Mouse (Mus musculus): ENCODE results near the gene R3hdm2.
A peak's percentile ranks its signal among the peaks of the same experiment; 100 is the strongest.

The R3hdm2 gene

DNA sequence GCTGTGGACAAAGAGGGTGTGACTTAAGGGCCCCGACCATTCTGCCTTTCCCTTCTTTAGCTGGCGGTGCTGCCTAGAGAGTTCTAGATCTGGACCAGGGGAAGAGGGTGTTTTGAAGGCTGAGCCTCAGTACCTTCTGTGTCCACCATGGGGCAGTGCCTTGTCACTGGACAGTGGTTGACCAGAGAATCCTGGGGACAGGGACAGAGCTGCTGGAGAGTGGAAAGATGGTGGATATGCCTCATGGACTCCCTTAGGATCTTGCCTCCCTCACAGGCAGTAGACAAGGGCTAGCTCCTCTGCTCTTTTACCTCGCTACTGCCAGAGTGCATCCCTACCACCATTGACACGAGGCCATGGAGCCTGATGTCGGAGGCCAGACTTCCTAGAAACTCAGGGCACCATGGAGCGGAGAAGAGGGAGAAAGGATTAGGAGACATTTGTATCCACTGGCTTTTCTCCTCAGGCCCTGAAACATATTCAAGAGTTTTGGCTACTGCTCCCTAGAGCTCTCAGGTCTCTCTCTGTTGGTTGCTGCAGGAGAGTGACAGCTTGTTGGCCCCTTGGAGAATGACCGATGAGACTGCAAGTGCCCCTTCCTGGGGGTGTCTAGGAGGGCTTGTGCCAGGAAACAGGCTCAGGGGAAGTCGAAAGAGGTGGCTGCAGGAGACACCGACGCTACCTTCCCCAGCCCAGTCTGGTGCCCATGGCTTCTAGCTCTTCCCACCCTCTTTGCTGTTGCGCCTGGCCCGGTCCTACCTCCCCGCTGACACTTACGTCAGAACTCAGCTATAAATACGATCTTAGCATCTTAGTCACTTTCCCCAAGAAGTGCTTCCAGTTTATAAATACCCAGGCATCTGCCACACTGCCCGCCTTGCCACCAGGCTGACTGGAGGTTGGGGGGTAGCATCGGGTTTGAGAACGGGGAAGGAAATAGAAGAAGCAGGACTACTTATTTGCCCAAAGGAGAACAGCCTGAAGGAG lies 25.9 kb upstream of the R3hdm2 start, which contains the start of gene Inhbe:
TSS of gene Inhbe (minus strand) at position 503 of the 987 bp plus-strand sequence.
- DNase-seq: no peak

DNA sequence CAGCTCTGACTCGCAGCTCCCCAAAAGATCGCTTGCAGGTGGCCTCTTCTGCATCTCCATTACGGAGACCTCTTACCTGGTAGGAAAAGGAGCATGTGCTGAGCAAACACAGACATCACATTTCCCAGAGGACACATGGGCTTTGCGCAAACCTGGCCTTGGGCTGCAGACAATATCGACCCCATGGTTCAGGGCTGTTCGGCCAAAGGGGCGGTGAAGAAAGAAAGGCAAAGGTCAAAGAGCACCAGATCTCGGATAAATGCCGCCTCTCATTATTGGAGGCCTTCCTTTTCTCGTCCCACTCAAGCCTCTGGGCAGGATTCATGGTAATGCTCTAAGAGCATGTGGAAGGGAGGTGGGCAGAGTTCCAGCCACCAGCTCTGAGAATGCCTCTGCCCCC lies 24.8 kb upstream of the R3hdm2 start:
- no peak for DNase-seq

DNA sequence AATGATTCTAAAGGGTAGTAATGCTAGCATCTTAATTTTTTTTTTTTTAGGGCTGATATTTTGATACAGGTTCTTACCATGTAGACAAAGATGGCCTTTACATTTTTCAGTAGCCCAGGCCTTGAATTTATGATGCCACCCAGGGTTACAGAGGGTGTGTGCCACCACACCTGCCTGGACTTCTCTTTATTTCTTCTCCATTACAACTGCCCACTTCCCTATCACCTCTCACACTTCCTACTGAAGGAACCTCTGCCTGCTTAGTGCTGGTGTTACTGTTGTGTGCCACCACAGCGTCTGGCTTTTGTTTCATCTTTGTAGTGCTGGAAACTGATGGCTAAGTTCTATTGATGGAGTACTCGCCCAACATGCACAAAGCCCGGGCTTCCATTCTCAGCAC lies 19.4 kb upstream of the R3hdm2 start:
- DNase-seq: no peak

DNA sequence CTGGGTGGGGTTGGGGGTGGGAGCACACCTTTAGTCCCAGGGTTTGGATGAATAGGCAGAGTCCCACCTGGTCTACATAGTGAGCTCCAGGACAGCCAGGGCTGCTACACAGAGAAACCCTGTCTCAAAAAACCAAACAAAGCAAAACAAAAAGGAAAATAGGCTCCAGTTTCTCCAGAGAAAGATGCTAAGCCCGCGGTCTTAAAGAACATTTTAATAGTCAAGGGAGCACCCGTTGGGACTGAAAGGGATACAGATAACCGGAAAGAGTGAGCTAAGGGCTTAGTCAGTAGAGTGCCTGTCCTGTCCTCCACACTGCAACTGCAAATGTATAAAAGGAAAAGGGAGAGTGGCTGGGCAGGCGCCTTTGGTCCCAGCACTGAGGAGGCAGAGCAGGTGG lies 13.0 kb upstream of the R3hdm2 start:
- DNase-seq: no peak

DNA sequence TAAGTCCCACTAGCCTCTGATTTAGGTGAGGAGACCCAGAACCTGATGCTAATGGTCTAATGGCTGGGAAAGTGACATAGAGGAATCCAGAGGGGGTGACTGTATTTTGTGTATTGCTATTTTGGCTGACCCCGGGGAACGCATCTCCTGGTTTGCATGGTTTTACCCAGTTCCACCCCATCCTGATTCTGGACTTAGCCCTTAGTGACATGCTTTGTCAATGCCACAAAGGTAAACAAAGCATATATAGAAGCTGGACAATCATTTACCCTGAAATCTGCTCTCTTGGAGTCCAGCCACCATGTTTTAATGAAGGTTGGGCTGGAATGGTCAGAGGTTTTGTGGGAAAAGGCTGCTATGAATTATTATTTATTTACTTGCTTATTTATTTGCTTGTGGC lies 11.9 kb upstream of the R3hdm2 start:
- no peak for DNase-seq

DNA sequence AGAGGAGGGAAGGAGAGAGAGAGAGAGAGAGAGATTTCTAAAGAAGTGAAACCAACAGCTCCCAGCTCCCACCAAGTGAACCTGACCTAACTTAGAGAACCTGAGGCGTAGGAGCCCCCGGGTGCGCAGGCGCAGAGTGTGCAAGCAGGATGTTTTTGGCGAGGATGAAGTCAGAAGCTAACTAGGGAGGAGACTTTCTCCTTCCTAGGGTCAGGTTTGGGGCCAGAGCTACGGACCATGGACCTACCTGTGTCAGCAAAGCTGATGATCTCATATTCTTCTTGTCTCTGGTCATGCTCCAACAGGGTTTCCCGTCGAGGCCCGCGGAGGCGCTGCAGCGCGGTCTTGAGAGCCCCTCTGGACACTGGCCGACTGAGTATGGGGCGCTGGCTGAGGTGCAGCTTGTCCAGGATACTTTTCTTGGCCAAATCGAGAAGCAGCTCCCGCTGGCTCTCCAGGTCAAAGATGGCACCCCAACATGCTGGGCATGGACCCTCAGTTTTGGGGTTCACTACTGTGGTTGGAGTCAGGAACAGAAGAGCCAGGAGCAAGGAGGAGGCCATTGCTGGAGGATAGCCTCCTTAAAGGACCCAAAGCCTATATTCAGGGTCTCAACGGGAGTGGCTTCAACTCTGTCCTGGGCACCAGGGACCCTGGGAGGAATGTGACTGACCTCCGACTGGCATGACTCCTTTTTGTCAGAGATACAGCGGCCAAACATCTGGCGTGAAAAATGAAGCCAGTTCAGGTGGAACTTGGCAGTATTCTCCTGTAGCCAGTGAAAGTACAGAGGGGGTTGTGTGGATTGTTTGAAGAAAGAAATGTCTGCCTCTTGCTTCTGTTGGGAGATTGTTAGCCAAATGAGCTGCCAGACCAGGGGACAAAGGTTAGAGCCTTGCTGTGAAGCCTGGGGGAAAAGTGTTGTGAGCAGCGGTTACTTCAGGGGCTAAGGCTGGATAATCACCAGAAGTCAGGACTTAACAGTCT lies 10.0 kb upstream of the R3hdm2 start, which contains the start of gene Inhbc:
TSS of gene Inhbc (minus strand) at position 598 of the 987 bp plus-strand sequence.
- DNase-seq: no peak

DNA sequence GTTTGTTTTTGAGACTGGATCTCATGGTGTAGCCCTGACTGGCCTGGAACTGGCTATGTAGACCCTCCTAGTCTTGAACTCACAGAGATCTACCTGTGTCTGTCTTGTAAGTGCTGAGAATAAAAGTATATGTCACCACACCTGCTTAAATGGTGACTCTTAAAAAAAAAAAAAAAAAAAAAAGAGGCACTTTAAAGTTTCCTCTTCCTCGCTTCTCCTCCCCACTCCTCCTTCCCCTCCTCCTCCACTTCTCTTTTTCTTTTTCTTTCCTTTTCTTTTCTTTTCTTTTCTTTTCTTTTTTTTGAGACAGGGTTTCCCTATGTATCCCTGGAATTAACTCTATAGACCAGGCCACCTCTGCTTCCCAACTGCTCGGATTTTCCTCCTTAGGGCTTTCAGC lies 9.1 kb upstream of the R3hdm2 start:
- no peak for DNase-seq

DNA sequence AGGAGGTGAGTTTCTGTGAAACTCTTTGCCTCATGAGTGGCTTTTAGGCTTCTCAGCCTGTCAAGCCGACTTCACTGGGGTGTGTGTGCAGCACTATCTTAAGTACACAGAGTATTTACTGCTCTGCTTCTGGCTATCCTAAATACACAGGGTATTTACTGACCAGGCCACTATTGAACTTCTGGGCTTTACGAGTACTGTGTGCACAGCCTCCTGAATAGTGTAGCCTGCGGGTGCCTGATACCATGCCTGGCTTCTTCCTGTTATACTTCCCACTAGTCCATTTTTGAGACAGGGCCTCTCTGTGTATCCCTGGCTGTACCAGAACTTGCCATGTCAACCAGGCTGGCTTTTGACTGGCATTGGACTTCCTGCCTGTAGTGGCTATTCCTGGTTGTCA lies 2.4 kb upstream of the R3hdm2 start:
- DNase-seq: no peak

DNA sequence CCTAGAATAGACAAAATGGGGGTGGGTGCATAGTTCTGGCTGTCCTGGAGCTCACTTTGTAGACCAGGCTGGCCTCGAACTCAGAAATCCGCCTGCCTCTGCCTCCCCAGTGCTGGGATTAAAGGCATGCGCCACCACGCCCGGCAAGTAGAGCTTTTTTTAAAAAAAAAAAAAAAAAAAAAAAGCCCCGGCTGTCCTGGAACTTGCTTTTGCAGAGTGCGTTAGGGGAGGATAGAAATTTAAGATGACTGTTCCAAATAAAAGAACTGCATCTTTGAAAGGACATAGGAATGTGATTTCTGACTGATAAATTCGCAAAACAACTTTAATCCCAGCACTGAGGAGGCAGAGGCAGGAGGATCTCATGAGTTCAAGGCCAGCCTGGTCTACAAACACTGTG lies 473 bp upstream of the R3hdm2 start:
- DNase-seq: no peak

DNA sequence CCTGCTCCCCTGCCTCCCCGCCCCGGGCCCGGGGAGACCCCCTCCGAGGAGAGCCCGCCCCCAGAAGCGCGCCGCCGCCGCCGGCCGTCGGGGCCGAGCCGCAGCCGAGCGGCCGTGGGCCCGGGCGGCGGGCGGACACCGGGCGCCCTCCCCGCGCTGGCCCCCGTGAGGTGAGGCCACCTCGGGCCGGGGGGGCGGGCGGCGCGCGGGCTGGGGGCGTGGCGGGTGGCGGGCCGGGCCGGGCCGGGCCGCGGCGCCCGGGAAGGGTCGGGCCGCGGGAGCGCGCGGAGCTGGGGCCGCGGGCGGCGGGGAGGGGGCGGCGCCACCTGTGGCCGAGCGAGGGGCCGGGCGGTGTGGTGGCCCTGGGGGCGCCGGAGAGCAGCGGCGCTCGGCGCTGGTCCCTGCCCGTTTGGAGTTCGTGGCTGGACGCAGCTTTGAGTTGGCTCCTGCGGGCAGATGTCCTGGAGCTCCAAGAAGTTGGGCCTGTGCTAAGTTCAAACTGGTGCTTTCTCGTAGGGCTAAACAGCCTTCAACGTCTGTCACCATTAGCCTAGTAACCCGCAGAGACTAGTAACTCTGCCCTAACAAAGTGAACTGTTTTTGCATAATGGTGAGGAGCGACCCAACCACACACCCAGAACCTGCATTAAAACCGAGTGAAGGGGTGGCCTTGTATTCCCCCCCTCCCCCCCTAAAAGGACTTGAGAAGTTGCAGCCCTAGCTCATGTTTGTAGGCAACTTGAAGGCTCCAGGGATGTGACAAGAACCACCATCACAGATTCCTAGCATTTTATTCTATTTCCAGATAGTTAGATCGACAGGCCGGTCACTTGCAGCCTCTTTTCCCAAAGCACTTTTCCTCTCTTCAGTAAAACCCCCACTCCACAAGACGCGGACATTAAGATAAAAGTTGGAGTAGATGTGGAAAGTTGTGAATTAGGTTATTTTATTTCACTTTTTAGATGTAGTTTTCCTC lies 928 bp downstream of the R3hdm2 start:
- DNase-seq: peak; percentile 57 to 66

DNA sequence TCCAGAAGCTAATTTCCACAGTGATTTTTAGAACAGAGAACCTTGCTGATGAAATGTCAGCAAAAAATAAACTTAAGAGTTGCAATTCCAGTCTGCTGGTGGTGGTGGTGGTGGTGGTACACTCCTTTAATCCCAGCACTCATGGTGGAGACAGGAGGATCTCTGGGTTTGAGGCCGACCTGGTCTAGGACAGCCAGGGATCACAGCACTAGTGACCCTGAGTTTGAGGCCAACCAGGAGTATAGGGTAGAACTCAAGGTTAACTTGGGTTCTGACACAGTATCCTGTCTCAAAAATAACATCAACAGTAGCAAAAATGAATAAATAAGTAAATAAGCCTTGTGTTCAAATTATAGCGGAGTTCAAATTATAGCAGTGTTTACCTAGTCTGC lies 1.6 kb downstream of the R3hdm2 start:
- DNase-seq: no peak

DNA sequence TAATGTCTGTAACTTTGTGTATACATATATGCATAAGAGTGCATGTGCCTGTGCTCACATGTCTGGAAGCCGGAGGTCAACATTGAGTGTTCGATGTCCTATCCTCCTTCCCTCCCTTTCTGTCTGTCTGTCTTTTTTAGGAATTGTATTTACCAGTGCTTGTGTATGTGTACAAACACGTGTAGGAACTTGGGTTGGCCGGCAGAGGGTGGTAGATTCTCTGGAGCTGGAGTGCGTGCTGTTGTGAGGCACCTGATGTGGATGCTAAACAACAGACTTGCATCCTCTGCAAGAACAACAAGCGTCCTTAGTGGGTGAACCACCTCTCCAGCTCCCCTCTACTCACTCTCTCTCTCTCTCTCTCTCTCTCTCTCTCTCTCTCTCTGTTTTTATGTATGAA lies 11.6 kb downstream of the R3hdm2 start:
- DNase-seq: no peak

DNA sequence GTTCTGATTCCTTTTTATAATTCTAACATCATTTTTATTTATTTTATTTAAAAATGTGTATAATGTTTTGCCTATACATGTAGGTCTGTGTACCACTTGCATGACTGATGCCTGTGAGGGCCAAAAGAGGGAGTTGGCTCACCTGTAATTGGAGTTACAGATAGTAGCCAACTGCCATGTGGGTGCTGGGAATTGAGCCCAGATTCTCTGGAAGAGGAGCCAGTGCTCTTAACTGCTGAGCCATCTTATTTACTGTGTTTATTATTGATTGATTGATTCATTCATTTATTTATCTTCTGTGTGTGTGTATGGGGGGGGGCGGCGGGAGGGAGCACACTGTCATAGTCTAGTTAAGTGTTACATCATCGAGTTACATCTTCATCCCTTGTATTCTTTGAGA lies 24.6 kb downstream of the R3hdm2 start:
- DNase-seq: no peak

DNA sequence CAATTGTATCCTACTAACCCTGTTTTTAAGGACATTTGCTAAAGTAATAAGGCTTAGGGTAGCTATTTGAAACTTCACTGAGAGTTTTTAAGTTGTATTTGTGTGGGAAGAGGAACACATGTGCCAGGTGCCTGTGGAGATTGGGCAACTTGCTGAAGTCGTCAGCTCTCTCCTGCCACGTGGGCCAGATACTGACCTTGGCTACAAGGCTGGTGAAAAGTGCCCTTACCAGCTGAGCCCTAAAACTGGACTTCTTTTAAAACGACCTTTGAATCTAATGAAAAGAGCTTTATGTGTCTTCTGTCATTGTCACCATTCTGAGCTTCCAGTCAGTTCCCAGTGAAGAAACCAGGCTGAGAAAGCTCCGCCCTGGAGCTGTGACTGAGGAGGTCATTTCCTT lies 27.3 kb downstream of the R3hdm2 start:
- no peak for DNase-seq

DNA sequence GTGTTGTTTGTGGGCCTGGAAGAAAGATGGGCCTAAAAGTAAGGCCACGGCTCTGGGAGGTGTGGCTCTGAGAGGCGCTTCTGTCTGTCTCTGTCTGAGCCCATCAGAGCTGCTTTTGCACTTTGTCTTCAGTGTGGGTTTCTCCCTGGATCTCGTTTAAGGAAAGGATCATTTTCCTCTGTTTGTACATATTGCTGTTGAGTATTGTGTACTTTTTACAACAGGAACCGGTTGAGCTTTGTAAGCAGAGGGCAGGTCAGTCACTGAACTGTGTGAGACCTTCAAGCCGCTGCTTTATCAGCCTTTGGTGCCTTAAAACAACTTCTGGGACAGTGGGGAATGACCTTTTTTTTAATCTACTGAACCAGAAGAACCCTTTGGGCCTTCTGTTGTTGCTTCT lies 32.0 kb downstream of the R3hdm2 start:
- DNase-seq: no peak

DNA sequence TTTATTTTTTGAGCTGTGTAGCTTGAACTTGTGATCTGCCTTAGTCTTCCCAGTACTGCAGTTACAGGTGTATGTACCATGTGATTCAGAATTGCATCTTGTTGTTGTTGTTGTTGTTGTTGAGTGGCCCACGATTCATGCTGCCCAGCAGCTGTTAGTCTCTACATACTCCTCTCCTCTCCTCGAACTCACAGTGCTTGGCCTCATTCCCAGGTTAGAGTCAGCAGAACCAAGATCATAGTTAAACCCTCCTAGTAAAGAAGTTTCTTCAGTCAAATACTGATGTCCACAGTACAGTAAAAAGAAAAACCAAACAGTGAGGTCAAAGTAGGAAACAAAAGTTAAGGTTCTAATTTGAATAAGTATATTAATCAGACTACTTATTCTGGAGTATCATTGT lies 32.6 kb downstream of the R3hdm2 start:
- no peak for DNase-seq

DNA sequence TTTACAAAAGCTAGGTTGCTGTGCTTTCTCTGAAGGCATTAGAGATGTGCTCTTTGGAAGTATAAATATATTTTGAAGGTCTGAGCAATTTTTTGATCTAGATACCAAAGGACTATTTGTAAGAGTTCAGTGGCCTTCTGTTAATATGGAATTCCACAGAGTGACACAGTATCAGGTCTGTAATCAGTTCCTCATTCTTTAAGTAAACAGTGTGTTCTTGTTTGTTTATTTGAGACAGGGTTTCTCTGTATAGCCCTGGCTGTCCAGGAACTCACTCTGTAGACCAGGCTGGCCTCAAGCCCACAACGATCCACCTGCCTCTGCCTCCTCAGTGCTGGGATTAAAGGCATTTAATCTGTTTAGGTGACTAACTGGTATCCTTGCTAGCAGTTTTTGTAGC lies 33.5 kb downstream of the R3hdm2 start:
- DNase-seq: no peak

DNA sequence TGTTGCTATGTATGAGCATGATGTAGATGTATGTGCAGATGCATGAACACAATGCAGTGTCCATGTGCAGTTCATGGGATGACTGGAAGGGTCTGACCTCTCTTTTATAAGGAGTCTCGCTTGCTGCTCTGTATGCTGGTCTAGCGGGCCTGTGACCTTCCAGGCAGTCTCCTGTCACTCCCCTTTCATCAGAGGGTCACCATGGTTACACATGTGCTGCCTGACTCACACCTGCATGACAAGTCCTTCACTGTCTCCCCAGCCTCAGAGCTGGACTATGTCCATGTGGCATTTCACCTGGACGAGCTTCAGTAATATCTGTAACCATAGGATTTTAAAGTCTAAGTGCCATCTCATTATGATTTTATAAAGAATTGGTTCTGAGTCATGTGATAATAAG lies 34.0 kb downstream of the R3hdm2 start:
- DNase-seq: no peak

DNA sequence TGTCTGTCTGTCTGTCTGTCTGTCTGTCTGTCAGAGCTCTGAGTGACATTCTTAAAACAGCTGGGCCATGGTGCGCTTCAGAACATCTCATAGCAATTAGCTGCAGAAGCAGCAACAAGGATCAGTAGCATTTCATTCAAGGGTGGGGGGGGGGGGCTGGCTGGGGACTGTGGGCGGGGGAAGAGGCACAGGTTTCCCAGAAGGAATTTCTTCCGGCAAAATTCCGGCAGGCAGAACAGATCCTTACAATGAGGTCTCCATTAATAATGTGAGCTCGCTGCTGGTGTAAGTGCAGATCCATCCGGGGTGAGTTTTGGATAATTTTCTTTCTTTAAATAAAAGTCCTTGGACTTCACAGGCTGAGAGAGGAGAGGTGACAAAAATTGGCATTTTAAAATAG lies 40.0 kb downstream of the R3hdm2 start:
- no peak for DNase-seq

DNA sequence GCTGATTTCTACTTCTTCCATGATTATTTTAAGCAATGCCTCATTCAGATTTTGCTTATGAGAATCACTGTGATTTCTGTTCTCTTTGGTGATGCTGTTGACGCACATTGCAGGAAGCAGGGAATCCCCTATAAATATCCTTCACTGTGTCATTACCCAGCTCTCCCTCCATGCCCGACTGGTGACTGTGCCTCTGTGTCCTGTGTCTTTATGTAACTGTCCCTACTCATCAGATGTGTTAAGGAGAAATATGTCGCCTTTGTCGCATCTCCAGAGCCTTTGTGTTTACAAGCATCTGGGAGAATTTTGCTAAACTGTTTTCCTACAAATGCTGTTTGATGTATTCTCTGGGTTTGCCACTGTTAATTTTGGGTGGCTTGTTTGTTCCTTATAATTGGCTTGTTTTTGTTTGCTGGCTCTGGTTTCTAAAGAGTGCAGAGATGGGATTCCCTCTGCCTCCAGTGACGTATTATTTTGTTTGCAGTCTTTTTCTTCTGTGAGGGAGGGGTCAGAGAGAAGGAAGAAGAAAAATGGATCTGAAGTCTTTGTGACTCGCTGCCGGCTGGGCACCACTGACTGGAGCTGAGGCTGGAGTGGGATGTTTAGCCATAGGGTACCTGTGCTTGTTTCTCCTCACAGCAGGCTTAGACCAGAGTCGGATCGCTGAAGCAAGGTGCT lies 40.7 kb downstream of the R3hdm2 start:
- peak; percentile 13 to 22 for DNase-seq

DNA sequence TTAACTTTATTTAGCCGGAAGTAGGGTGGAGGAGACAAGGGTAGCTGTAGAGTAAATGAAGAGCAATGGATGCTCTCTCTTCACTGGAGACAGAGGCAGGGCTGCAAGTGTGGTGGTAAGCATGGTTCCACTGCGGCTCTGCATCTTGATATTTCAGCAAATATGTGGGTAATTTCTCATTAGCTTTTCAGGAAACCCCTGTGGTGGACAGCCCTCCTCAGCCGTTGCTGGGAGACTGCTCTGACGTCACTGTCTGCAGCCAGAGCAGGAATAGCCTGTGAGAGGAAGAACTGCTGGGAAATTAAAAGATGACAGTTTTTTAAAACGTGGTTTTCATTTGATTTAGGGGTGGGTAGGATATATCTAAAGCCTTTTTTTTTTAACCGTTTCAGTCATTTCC lies 41.9 kb downstream of the R3hdm2 start:
- peak; percentile 4 to 5 for DNase-seq

DNA sequence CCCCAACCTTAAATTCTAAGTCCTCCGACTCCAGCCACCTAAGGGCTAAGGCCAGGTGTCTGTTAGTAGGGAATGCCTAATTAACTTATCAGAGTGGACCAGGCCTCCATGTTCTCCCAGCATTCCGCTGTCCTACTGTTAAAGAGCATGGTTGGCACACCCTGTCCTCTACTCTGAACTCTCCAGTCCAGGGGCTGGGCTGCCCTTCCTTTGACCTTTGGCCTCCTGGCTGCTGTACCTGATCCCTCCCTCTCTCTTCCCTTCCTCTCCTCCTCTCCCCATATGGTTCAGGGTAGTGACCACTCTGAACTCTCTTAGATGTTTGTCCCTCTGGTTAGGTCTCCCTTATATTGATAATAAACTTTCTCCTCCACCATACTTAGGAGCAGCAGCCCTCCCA lies 45.7 kb downstream of the R3hdm2 start:
- DNase-seq: no peak

Measured in B cell, adult 2 months (primary cell).